Mouse (Mus musculus): ENCODE measurements around the gene Glis3.

DNA sequence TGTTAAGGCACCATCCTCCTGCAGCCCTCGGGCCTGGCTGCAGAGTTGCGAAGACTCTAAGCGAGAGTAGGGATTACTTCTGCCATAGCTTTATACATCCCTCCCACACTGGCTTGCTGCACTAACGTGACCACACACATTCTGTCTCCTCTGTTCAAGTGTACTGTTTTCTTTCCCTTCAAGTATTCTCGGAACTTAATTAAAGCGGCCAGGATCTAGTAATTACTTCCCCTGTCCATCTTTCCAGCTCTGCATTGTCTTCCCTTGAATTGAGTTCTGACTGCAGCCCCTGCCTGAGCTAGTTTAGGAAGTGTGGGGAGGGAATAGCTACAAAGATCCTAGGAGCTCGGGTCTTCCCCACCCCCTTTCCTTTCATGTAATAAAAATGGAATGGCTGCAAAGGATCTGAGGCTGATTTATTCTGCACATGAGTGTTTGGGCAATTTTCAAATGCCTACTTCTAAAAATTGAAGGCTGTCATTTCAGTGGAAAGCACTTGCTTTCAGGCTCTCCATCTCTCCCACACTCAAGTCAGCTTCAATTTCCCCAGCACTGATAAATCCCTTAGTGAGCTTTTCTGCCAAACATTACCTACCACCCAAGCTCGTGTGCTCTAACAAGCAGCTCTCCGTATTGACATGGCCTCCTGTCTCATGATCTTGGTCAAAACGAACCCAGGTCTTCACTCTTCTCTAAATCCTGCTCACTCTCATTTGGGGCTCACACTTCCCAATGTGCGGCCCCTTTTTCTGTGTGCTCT is 346.7 kb downstream of the Glis3 start:
- TF ChIP-seq CTCF (IDR thresholded peaks at IDR 0.05) (no peak), EP300 (IDR thresholded peaks at IDR 0.05) (no peak)
